Mouse (Mus musculus) neural tube, embryonic 11.5 days (tissue): ENCODE measurements around the gene Nelfa. TPM values are rescaled to one million over a fixed set of nuclear protein-coding genes. Genes with fewer than 3 reads are reported as not detected.

Experiments used
- ATAC-seq: fragments of 200-750 bp; cut with Nextera tagmentation; 2 replicates; pipeline ENCODE4 v1.8.0; 2017; ENCODE audit warnings: moderate number of reproducible peaks, mild to moderate bottlenecking, moderate TSS enrichment, moderate library complexity; ENCODE audit not compliant: insufficient read depth, low FRiP score, low TSS enrichment
- DNase-seq: peaks from one replicate; pipeline ENCODE4 v3.0.0-alpha.2; 2015; ENCODE audit warnings: low spot score
- H3K27ac ChIP-seq: fragments of 300-500 bp; sonication (generic); 2 replicates; pipeline ENCODE4 v1.5.1; 2014; ENCODE audit warnings: low read depth, mild to moderate bottlenecking, low read length
- H3K27me3 ChIP-seq: fragments of 300-500 bp; sonication (generic); 2 replicates; pipeline ENCODE4 v1.6.1; 2014; ENCODE audit warnings: mild to moderate bottlenecking, low read length, mixed read lengths; ENCODE audit not compliant: control insufficient read depth, insufficient read depth
- H3K36me3 ChIP-seq: fragments of 300-500 bp; sonication (generic); 2 replicates; pipeline ENCODE4 v1.6.1; 2014; ENCODE audit warnings: mild to moderate bottlenecking, low read length, moderate library complexity, mixed read lengths; ENCODE audit not compliant: control insufficient read depth, insufficient read depth
- H3K4me1 ChIP-seq: fragments of 300-500 bp; sonication (generic); 2 replicates; pipeline ENCODE4 v1.6.1; 2014; ENCODE audit warnings: low read length, mixed read lengths; ENCODE audit not compliant: control insufficient read depth, insufficient read depth
- H3K4me2 ChIP-seq: fragments of 300-500 bp; sonication (generic); 2 replicates; pipeline ENCODE4 v1.6.1; 2014; ENCODE audit warnings: low read depth, mild to moderate bottlenecking, moderate library complexity
- H3K4me3 ChIP-seq: fragments of 300-500 bp; sonication (generic); 2 replicates; pipeline ENCODE4 v1.5.1; 2014; ENCODE audit warnings: low read depth, low read length
- H3K9ac ChIP-seq: fragments of 300-500 bp; sonication (generic); 2 replicates; pipeline ENCODE4 v1.6.1; 2014; ENCODE audit warnings: mild to moderate bottlenecking, low read length
- H3K9me3 ChIP-seq: fragments of 300-500 bp; sonication (generic); 2 replicates; pipeline ENCODE4 v1.6.1; 2016; ENCODE audit warnings: low read length; ENCODE audit not compliant: control insufficient read depth
- WGBS: fragments of 180-500 bp; shearing (Covaris S2); extraction: QIAGEN DNeasy Blood & Tissue Kit; methylation state at CpG from one replicate; pipeline ENCODE4 v1.1.7; 2014; 5-methylcytosine and 5-hydroxymethylcytosine counted together
- polyA plus RNA-seq: library from polyadenylated mRNA; unstranded; fragments of >200 nt; fragmentation: Nextera tagmentation; extraction: Ambion mirVana; gene quantifications from 2 replicates; pipeline ENCODE4 v1.2.1, GENCODE M21; 2014

Nelfa gene
- polyA plus RNA-seq, 1 experiment from 2014 or later = 71.5 TPM

- Histone ChIP-seq H3K27me3 (no peaks in the 10 kb centered on the region), H3K27ac (no peak overlapping the region), H3K4me3 (no peak overlapping the region), H3K36me3 (peaks cover 23% of the 10 kb centered on the region), H3K9ac (no peak overlapping the region), H3K9me3 (no peaks in the 10 kb centered on the region), H3K4me1 (no peaks in the 10 kb centered on the region), H3K4me2 (no peak overlapping the region)
- WGBS = 100% methylated on average over 2 of the region's 2 CpGs
- ATAC-seq = no peak
- no peak for DNase-seq
Measured at GRCm38 (mm10) chr5:33902696-33903095, 33.5 kb downstream of the Nelfa start.

GRCm38 (mm10) chr5:33901278-33901677, 34.9 kb downstream of the Nelfa start:
- Histone ChIP-seq H3K36me3 (peaks cover 24% of the 10 kb centered on the region), H3K4me1 (no peaks in the 10 kb centered on the region), H3K9ac (no peak overlapping the region), H3K4me3 (no peak overlapping the region), H3K27me3 (no peaks in the 10 kb centered on the region), H3K4me2 (no peak overlapping the region), H3K9me3 (no peaks in the 10 kb centered on the region), H3K27ac (no peak overlapping the region)
- 96% methylated on average over 3 of the region's 3 CpGs for WGBS
- DNase-seq (no peak), ATAC-seq (no peak)

GRCm38 (mm10) chr5:33900701-33901263, 35.4 kb downstream of the Nelfa start:
- ATAC-seq (no peak), DNase-seq (no peak)
- H3K4me2 ChIP-seq = no peak overlapping the region
- 95% methylated on average over 9 of the region's 9 CpGs for WGBS
- H3K9me3 ChIP-seq = no peaks in the 10 kb centered on the region
- H3K27me3 ChIP-seq = no peaks in the 10 kb centered on the region
- no peak overlapping the region for H3K4me3 ChIP-seq
- no peaks in the 10 kb centered on the region for H3K4me1 ChIP-seq
- no peak overlapping the region for H3K9ac ChIP-seq
- H3K36me3 ChIP-seq = peaks cover 25% of the 10 kb centered on the region
- no peak overlapping the region for H3K27ac ChIP-seq

- H3K9me3 ChIP-seq = no peaks in the 10 kb centered on the region
- no peak overlapping the region for H3K4me3 ChIP-seq
- H3K9ac ChIP-seq = no peak overlapping the region
- H3K36me3 ChIP-seq = peaks cover 31% of the 10 kb centered on the region
- H3K27me3 ChIP-seq = no peaks in the 10 kb centered on the region
- no peak overlapping the region for H3K27ac ChIP-seq
- no peaks in the 10 kb centered on the region for H3K4me1 ChIP-seq
- ATAC-seq (no peak), DNase-seq (no peak)
- WGBS = 84% methylated on average over 3 of the region's 3 CpGs
- no peak overlapping the region for H3K4me2 ChIP-seq
Measured at GRCm38 (mm10) chr5:33900101-33900500, 36.1 kb downstream of the Nelfa start.

- no peak for DNase-seq
- no peak overlapping the region for H3K9ac ChIP-seq
- no peak overlapping the region for H3K4me2 ChIP-seq
- H3K4me3 ChIP-seq = no peak overlapping the region
- ATAC-seq = no peak
- peaks cover 36% of the 10 kb centered on the region for H3K36me3 ChIP-seq
- no peaks in the 10 kb centered on the region for H3K27me3 ChIP-seq
- 96% methylated on average over 3 of the region's 3 CpGs for WGBS
- H3K9me3 ChIP-seq = no peaks in the 10 kb centered on the region
- no peaks in the 10 kb centered on the region for H3K4me1 ChIP-seq
- no peak overlapping the region for H3K27ac ChIP-seq
Measured at GRCm38 (mm10) chr5:33899245-33899644, 37.0 kb downstream of the Nelfa start.

GRCm38 (mm10) chr5:33898671-33899070, 37.5 kb downstream of the Nelfa start:
- Histone ChIP-seq H3K27me3 (no peaks in the 10 kb centered on the region), H3K4me3 (no peak overlapping the region), H3K36me3 (peaks cover 38% of the 10 kb centered on the region), H3K9ac (no peak overlapping the region), H3K9me3 (no peaks in the 10 kb centered on the region), H3K4me1 (no peaks in the 10 kb centered on the region), H3K4me2 (no peak overlapping the region), H3K27ac (no peak overlapping the region)
- ATAC-seq = no peak
- WGBS = 87% methylated on average over 9 of the region's 9 CpGs
- DNase-seq = no peak

- no peak overlapping the region for H3K9ac ChIP-seq
- peaks cover 45% of the 10 kb centered on the region for H3K36me3 ChIP-seq
- H3K4me3 ChIP-seq = no peak overlapping the region
- ATAC-seq (no peak), DNase-seq (no peak)
- H3K9me3 ChIP-seq = no peaks in the 10 kb centered on the region
- no peaks in the 10 kb centered on the region for H3K4me1 ChIP-seq
- 90% methylated on average over 2 of the region's 2 CpGs for WGBS
- H3K27ac ChIP-seq = no peak overlapping the region
- no peak overlapping the region for H3K4me2 ChIP-seq
- H3K27me3 ChIP-seq = no peaks in the 10 kb centered on the region
Measured at GRCm38 (mm10) chr5:33897158-33897557, 39.1 kb downstream of the Nelfa start.

GRCm38 (mm10) chr5:33895116-33895515, 41.1 kb downstream of the Nelfa start:
- H3K27me3 ChIP-seq = no peaks in the 10 kb centered on the region
- no peak overlapping the region for H3K4me2 ChIP-seq
- WGBS = 92% methylated on average over 9 of the region's 9 CpGs
- DNase-seq = no peak
- no peaks in the 10 kb centered on the region for H3K9me3 ChIP-seq
- H3K9ac ChIP-seq = no peak overlapping the region
- H3K36me3 ChIP-seq = peaks cover 46% of the 10 kb centered on the region
- H3K4me1 ChIP-seq = no peaks in the 10 kb centered on the region
- no peak overlapping the region for H3K4me3 ChIP-seq
- ATAC-seq = no peak
- no peak overlapping the region for H3K27ac ChIP-seq

GRCm38 (mm10) chr5:33893406-33893805, 42.8 kb downstream of the Nelfa start:
- no peaks in the 10 kb centered on the region for H3K9me3 ChIP-seq
- ATAC-seq (no peak), DNase-seq (no peak)
- no peaks in the 10 kb centered on the region for H3K27me3 ChIP-seq
- no peak overlapping the region for H3K4me3 ChIP-seq
- no peak overlapping the region for H3K27ac ChIP-seq
- H3K9ac ChIP-seq = no peak overlapping the region
- H3K36me3 ChIP-seq = peaks cover 46% of the 10 kb centered on the region
- WGBS = 97% methylated on average over 6 of the region's 6 CpGs
- H3K4me1 ChIP-seq = no peaks in the 10 kb centered on the region
- no peak overlapping the region for H3K4me2 ChIP-seq
